Mouse (Mus musculus): ENCODE data around the gene Efcab9.

- no peak for TF ChIP-seq POLR2A (IDR thresholded peaks at IDR 0.05; ENCODE audit: extremely low read depth, insufficient read depth, low read length)
- no peak for TF ChIP-seq CTCF (IDR thresholded peaks at IDR 0.05; ENCODE audit: low read depth, low read length)
Measured at GRCm38 (mm10) chr11:32562706-32563105, 30.8 kb upstream of the Efcab9 start.

Measured in liver, adult 2 months (tissue).